Mouse (Mus musculus) thymus, adult 2 months (tissue): ENCODE data around the gene Apoa4.

Experiments used
- CTCF ChIP-seq: fragments of 200-500 bp; IDR thresholded peaks from 2 replicates; pipeline ENCODE4 v1.5.1; 2012; ENCODE audit warnings: mild to moderate bottlenecking, control low read depth, low read length, moderate library complexity, borderline replicate concordance; ENCODE audit not compliant: control insufficient read depth, poor library complexity, insufficient read depth; ENCODE audit errors: extremely low read depth
- POLR2A ChIP-seq: fragments of 200-500 bp; IDR thresholded peaks from 2 replicates; pipeline ENCODE4 v1.6.1; 2012; ENCODE audit warnings: mild to moderate bottlenecking, low read length, control low read depth, moderate library complexity; ENCODE audit not compliant: control insufficient read depth, poor library complexity, insufficient read depth; ENCODE audit errors: extremely low read depth

GRCm38 (mm10) chr9:46235596-46235648 lies 5.1 kb upstream of the Apoa4 start, which contains the start of gene Apoc3:
- TF ChIP-seq CTCF, result no peak
- no peak for TF ChIP-seq POLR2A
